Mouse (Mus musculus) layer of hippocampus, adult 2 months (tissue): Measurements from ENCODE around the gene Znhit3. TPM values are rescaled to one million over a fixed set of nuclear protein-coding genes. Genes with fewer than 3 reads are reported as not detected.
A peak's percentile ranks its signal among the peaks of the same experiment; 100 is the strongest.
"Not testable (repeated sequence)": the region's sequence is repeated elsewhere in the genome, so short reads cannot be mapped to it uniquely, and the experiment has no call there.

Source experiments
- DNase-seq, 2 experiments: peaks; one replicate each; pipeline ENCODE4 v3.0.0; 2022; ENCODE audit warnings: low spot score in 2 of 2
- H3K27ac ChIP-seq: fragments of 200-600 bp; 2 replicates; pipeline ENCODE4 v1.8.1; 2022
- H3K4me3 ChIP-seq: fragments of 200-600 bp; 2 replicates; pipeline ENCODE4 v1.8.1; 2022; ENCODE audit warnings: mild to moderate bottlenecking
- CTCF ChIP-seq: fragments of 200-600 bp; conservative IDR thresholded peaks from 2 replicates; pipeline ENCODE4 v1.8.1; 2022; ENCODE audit warnings: antibody characterized with exemption, mild to moderate bottlenecking, moderate library complexity
- total RNA-seq, 2 experiments: library from RNA; stranded (reverse); gene quantifications; 2 replicates each; pipeline ENCODE4 v1.2.3; 2021

Gene Znhit3
- total RNA-seq, 2 experiments from 2014 or later = 30.7 to 32.1 TPM

- TF ChIP-seq CTCF = no peak
- Histone ChIP-seq H3K4me3 (peak overlapping the region; percentile 91), H3K27ac (peak overlapping the region; percentile 91; the same call in 1 of the 2 replicates)
- DNase-seq = no peak
Measured at GRCm38 (mm10) chr11:84880971-84881370, 35.2 kb downstream of the Znhit3 start.

- Histone ChIP-seq H3K27ac (peak overlapping the region; percentile 91), H3K4me3 (peak overlapping the region; percentile 91)
- peak in 1 of 2 experiments; percentile 14 for DNase-seq
- peak; percentile 60 for TF ChIP-seq CTCF
Measured at GRCm38 (mm10) chr11:84880465-84880961, 35.7 kb downstream of the Znhit3 start.

GRCm38 (mm10) chr11:84879772-84880464 is 36.2 kb downstream of the Znhit3 start, which contains the start of the genes Myo19 and Pigw:
Gene Myo19 (plus strand): TSS chr11:84880148.
Gene Pigw (minus strand): TSS chr11:84880285.
- peak within 1 kb of the TSS; percentile 91 for H3K27ac ChIP-seq
- H3K4me3 ChIP-seq = peak within 1 kb of the TSS; percentile 91
- peak; percentile 61 to 79 for DNase-seq
- TF ChIP-seq CTCF = peak; percentile 67

- no peak for TF ChIP-seq CTCF
- Histone ChIP-seq H3K27ac (peak overlapping the region; percentile 91), H3K4me3 (peak overlapping the region; percentile 91)
- DNase-seq = no peak
Measured at GRCm38 (mm10) chr11:84879007-84879771, 37.0 kb downstream of the Znhit3 start.

DNA sequence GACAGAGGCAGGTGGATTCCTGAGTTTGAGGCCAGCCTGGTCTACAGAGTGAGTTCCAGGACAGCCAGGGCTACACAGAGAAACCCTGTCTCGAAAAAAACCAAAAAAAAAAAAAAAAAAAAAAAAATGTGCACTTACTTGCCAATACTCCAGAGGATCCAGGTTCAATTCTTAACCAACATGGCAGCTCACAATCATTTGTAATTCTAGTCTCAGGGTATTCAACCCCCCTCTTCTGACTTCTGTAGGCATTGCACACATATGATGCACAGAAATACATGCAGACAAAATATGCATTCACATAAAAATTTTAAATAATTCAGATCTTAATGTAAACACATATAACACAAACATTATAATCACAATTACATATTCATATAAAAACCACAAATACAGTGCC is 40.1 kb downstream of the Znhit3 start:
- DNase-seq, H3K27ac ChIP-seq, H3K4me3 ChIP-seq: not testable (repeated sequence)

DNA sequence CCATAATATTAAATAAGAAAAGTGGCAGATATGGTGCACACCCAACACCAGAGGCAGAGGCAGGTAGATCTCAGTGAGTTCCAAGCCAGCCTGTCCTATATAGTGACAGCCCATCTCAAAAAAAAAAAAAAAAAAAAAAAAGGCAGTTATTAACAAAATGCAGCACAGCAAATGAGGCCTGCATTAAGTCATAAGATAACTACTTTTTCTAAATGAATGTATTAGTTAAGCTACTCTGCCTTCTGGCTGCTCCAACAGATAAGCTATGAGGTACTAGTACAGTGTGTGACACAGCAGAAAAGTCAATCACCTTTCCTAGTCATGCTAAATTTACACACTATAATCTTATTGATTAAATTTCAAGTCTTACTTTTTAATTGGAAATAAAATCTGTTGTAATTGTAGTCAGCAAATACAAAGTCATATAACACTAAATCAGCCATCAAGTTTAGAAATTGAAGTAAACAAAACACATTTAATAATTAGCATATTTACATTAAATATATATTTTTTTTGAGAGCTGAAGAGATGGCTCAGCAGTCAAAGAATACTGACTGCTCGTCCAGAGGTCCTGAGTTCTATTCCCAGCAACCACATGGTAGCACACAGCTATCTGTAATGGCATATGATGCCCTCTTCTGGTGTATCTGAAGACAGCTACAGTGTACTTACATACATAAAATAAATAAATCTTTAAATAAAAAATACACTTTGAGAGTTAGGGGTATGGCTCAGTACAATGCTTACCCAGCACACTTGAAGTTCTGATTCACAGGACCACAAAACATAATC is 42.9 kb downstream of the Znhit3 start:
- TF ChIP-seq CTCF = peak; percentile 45
- no peak for DNase-seq
- Histone ChIP-seq H3K27ac (no peak overlapping the region), H3K4me3 (no peak overlapping the region)

- DNase-seq = no peak
- no peak for TF ChIP-seq CTCF
- H3K27ac ChIP-seq = peak overlapping the region; percentile 100
- H3K4me3 ChIP-seq = peak overlapping the region; percentile 96
Measured at GRCm38 (mm10) chr11:84871548-84872069, 44.6 kb downstream of the Znhit3 start.

DNA sequence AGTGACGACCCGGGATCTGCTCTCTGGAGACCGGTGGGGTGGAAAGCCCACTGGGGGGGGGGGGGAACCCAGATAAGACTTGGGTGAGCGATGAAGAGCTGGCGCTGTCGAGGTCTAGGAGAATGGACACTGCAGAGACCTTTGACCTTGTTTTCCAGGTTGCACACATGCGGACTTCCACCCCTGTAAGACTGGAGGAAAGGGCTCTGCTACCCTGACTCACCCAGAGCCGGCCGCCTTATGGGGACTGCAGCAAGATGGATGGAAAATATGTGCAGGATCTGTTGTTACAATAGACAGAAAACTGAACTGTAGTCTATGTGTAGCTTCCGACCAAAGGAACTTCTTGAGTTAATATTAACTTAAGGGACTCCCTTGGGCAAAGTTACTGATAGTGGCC is 45.1 kb downstream of the Znhit3 start:
- Histone ChIP-seq H3K4me3 (peak overlapping the region; percentile 96), H3K27ac (peak overlapping the region; percentile 100)
- peak in 1 of 2 experiments; percentile 34 for DNase-seq
- TF ChIP-seq CTCF = no peak

DNA sequence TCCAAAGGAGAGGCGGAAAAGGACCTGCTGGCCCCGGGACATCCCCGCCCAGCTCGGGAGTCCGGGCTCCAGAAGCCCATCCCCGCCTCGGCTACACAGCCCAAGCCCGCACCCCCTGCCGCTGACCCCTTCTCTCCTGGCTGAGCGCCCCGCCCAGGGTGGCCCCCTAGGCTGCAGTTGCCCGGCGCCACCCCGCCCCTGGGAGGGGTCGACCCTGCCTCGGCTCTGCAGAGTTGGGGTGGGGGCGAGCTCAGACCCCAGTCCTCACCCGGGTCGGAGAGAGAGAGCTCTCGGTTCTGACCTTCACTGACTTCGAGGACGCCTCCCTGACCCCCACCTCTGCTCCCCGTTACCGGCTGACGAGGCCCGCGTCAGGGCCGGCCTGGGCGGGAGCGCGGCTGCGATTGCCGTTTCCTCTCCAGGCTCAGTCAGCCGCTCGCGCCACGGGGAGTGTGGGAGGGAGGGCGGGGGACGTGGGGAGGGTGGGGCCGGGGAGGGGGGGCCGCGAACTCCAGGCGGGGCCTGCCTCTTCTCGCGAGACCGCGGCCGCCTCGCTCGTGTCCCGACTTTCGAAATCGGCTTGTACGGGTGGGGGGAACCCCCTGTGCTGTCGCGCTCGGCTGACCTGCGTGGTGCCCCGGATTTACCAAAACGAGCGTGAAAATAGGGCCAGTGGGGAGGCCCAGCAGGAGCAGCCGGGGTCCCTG is 45.7 kb downstream of the Znhit3 start, which contains the start of gene Ggnbp2:
Ggnbp2 (minus strand) TSS at position 481 of the 707 bp plus-strand sequence.
- peak within 1 kb of the TSS; percentile 100 for H3K27ac ChIP-seq
- peak; percentile 89 to 94 for DNase-seq
- 0 out of 2 replicates have a peak, but pooled peaks have one; percentile 8 for TF ChIP-seq CTCF
- H3K4me3 ChIP-seq = peak within 1 kb of the TSS; percentile 96

GRCm38 (mm10) chr11:84869537-84870232 is 46.5 kb downstream of the Znhit3 start:
- no peak for TF ChIP-seq CTCF
- DNase-seq = peak; percentile 91 to 94
- Histone ChIP-seq H3K27ac (peak overlapping the region; percentile 100), H3K4me3 (peak overlapping the region; percentile 96)

DNA sequence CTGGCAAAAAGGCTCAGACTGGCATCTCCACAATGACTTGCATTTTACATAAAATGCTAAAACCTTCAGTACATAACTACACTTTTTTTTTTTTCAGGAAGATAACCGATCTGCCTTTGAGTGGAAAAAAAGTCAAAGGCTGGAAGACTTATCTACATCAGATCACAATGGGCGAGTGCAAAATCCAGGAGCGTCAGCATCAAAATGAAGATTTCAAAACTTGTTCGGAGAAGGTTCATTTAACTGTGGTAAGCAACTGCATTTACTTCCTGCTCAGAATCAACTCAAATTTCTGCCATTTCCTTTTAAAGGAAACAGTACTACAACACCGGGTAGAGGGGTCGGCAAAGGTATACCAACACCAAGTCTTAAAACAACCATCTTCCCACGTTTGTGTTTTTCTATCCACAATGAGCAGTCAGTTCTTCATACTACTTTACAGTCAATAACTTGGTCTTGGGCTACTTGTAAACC is 47.3 kb downstream of the Znhit3 start:
- TF ChIP-seq CTCF = no peak
- H3K4me3 ChIP-seq = peak overlapping the region; percentile 96
- peak overlapping the region; percentile 100; the same call in 1 of the 2 replicates for H3K27ac ChIP-seq
- DNase-seq = no peak
